Mouse (Mus musculus): ENCODE results near the gene Arhgap17. TPM values are rescaled to one million over a fixed set of nuclear protein-coding genes. Genes with fewer than 3 reads are reported as not detected.
A peak's percentile ranks its signal among the peaks of the same experiment; 100 is the strongest.

Gene Arhgap17
- polyA plus RNA-seq, 1 experiment from 2014 or later = 10.1 TPM

DNA sequence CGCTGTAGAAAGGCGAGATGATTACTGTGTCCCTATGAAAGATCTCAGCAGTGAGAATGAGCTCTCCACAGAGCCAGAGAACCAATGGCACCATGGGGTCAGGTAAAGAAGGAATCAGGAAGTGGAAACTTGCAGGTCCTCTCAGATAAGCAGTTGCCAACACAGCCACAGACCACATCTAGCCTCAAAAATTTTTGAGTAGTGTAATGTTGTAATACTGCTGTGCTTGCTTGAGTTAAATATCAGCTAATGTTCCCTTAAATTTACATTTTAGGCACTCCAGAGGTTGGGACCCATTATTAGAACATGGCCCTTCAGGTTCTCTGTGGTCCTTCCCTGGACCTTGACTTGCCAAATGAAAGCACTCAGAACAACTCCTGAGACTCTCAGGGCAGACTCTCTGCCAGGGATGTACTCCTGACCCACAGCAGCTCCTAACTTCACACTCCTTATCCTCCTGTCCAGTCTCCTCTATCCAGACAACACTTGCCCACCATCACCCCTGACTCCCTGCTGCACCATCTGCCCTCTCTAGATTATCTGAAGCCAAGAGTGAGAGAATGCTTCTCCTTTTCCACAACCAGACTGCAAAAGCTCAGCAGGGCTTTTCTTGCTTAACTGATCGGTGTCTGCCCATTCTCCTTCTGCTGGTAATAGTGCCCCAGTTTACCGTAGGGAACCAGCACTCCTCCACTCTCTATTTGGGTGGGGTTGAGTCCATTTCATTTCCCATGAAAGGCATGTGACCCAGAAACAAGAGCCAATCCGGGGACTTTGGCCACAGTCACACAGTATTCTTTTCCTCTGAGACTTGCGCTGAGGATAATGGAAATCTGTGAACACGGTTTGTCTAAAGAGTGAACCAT, 3.6 kb downstream of the Arhgap17 start:
- peak overlapping the region; percentile 24 for H3K9ac ChIP-seq (ENCODE audit: low read depth, low read length)
- WGBS (ENCODE audit: insufficient replicate concordance) = 33% methylated on average over 7 of the region's 7 CpGs
- peak overlapping the region; percentile 11 for H3K4me3 ChIP-seq (ENCODE audit: low read depth, low read length)
- ATAC-seq (ENCODE audit: low read depth) = no peak
- no peaks in the 10 kb centered on the region for H3K9me3 ChIP-seq (replicated peaks; ENCODE audit: control insufficient read depth, low read length)
- H3K27ac ChIP-seq (ENCODE audit: low read length) = peak overlapping the region; percentile 65
- no peaks in the 10 kb centered on the region for H3K36me3 ChIP-seq (ENCODE audit: control insufficient read depth, insufficient read depth)
- no peaks in the 10 kb centered on the region for H3K27me3 ChIP-seq (ENCODE audit: control insufficient read depth, insufficient read depth, low read depth, low read length)
- peak overlapping the region; percentile 41 for H3K4me2 ChIP-seq (ENCODE audit: low read depth, low read length)
- H3K4me1 ChIP-seq (ENCODE audit: control insufficient read depth, low read depth, low read length) = peaks cover 46% of the 10 kb centered on the region

DNA sequence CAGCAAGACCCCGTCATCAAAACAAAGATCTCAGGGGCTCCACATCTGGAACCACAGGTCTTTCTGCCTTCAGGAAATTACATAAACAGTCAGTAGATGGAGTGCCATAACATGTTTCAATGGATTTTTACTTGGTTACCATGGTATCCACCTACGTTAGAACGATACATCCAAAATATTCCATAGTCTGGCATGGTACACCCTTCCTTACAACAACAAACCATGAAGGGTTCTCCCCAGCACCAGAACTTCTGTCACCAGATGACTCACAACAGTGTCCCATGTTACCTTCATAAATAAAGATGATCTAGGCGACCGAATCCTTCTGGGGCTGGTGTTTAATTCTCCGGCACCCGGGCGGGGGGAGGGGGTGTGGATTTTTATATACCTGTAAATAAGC, 5.7 kb downstream of the Arhgap17 start:
- H3K27ac ChIP-seq (ENCODE audit: low read length) = no peak overlapping the region
- H3K4me3 ChIP-seq (ENCODE audit: low read depth, low read length) = no peak overlapping the region
- no peak for ATAC-seq (ENCODE audit: low read depth)
- no peak overlapping the region for H3K9ac ChIP-seq (ENCODE audit: low read depth, low read length)
- H3K9me3 ChIP-seq (replicated peaks; ENCODE audit: control insufficient read depth, low read length) = no peaks in the 10 kb centered on the region
- no peaks in the 10 kb centered on the region for H3K27me3 ChIP-seq (ENCODE audit: control insufficient read depth, insufficient read depth, low read depth, low read length)
- no peak overlapping the region for H3K4me2 ChIP-seq (ENCODE audit: low read depth, low read length)
- H3K4me1 ChIP-seq (ENCODE audit: control insufficient read depth, low read depth, low read length) = peaks cover 42% of the 10 kb centered on the region
- no peaks in the 10 kb centered on the region for H3K36me3 ChIP-seq (ENCODE audit: control insufficient read depth, insufficient read depth)
- WGBS (ENCODE audit: insufficient replicate concordance) = 88% methylated on average over 8 of the region's 8 CpGs

DNA sequence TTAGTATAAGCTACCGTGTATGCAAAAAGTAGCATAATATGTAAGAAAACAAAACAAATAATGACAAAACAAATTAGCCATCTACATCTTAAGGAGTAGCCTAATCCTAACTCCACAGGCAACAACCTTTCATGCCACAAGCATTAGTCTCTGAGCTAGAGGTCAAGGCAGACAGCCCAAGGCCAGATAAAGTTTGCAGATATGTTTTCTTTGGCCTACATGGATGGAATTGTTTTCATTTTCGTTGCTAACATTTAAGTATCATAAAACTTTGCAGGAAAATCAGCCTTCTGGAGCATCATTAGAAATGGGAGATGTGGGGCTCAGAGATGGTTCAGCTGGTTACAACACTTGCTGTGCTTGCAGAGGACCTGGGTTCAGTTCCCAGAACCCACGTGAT, 6.9 kb downstream of the Arhgap17 start:
- Histone ChIP-seq H3K4me3 (ENCODE audit: low read depth, low read length) (no peak overlapping the region), H3K4me2 (ENCODE audit: low read depth, low read length) (no peak overlapping the region), H3K9ac (ENCODE audit: low read depth, low read length) (no peak overlapping the region), H3K36me3 (ENCODE audit: control insufficient read depth, insufficient read depth) (no peaks in the 10 kb centered on the region), H3K9me3 (replicated peaks; ENCODE audit: control insufficient read depth, low read length) (no peaks in the 10 kb centered on the region), H3K27me3 (ENCODE audit: control insufficient read depth, insufficient read depth, low read depth, low read length) (no peaks in the 10 kb centered on the region), H3K4me1 (ENCODE audit: control insufficient read depth, low read depth, low read length) (peaks cover 32% of the 10 kb centered on the region), H3K27ac (ENCODE audit: low read length) (no peak overlapping the region)
- 70% methylated on average over 3 of the region's 3 CpGs for WGBS (ENCODE audit: insufficient replicate concordance)
- no peak for ATAC-seq (ENCODE audit: low read depth)

DNA sequence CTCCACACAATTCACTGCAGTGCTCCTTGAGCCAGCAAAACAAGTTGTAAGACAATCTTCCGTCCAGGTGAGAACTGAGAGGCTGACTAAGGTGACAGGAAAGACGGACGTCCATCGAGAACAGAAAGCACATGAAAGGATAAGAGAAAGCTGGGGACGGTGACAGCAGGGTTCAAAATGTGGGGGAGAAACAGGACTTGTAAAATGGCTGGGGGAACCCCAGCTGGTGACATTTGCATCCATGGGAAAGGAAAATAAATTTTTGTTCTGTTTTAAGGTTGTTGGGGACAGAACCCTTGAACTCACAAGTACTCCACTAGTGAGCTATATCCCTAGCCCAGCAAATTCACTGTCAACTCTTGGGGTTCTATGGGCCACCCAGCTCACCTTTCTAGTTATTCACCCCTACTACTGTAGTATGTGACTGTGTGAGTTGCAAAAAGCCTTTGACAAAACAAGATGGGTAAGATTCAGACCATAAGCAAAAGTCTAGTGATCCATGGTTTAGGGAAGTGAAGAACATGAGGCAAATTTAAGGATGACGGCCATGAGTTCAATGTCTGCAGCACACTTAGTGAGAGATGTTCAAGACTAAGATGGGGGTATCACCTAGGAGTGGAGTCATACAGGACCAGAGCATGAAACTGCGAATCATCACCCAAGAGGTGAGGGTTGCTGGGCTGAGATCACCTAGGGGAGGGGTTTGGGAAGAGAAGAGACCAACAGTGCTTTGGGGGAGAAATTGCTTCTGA, 8.3 kb downstream of the Arhgap17 start:
- Histone ChIP-seq H3K27me3 (ENCODE audit: control insufficient read depth, insufficient read depth, low read depth, low read length) (no peaks in the 10 kb centered on the region), H3K9ac (ENCODE audit: low read depth, low read length) (no peak overlapping the region), H3K36me3 (ENCODE audit: control insufficient read depth, insufficient read depth) (peaks cover 5% of the 10 kb centered on the region; the same call in 1 of the 2 replicates), H3K4me2 (ENCODE audit: low read depth, low read length) (no peak overlapping the region), H3K9me3 (replicated peaks; ENCODE audit: control insufficient read depth, low read length) (no peaks in the 10 kb centered on the region), H3K4me3 (ENCODE audit: low read depth, low read length) (no peak overlapping the region), H3K4me1 (ENCODE audit: control insufficient read depth, low read depth, low read length) (peaks cover 27% of the 10 kb centered on the region), H3K27ac (ENCODE audit: low read length) (no peak overlapping the region)
- 89% methylated on average over 7 of the region's 7 CpGs for WGBS (ENCODE audit: insufficient replicate concordance)
- no peak for ATAC-seq (ENCODE audit: low read depth)

DNA sequence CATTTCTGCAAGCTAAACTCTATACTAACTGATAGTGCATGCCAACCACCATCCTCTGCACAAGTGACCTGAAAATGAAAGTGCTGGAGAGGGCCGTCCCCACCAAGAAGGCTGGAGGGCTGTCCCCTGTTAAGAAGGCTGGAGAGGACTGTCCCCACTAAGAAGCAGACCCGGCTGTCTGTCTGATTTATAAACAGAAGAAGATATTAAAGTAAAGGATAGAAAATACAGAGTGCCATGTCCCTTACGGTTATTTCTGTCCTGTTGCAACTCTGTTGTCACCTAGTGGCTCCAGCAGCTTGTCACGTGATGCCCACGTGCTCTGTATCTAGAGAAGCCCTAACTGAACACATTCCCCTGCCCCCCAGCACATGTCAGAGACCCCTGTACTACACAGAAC, 9.5 kb downstream of the Arhgap17 start:
- no peak overlapping the region for H3K4me3 ChIP-seq (ENCODE audit: low read depth, low read length)
- peaks cover 28% of the 10 kb centered on the region for H3K4me1 ChIP-seq (ENCODE audit: control insufficient read depth, low read depth, low read length)
- H3K27ac ChIP-seq (ENCODE audit: low read length) = no peak overlapping the region
- no peak overlapping the region for H3K9ac ChIP-seq (ENCODE audit: low read depth, low read length)
- peaks cover 5% of the 10 kb centered on the region; the same call in 1 of the 2 replicates for H3K36me3 ChIP-seq (ENCODE audit: control insufficient read depth, insufficient read depth)
- no peaks in the 10 kb centered on the region for H3K27me3 ChIP-seq (ENCODE audit: control insufficient read depth, insufficient read depth, low read depth, low read length)
- no peaks in the 10 kb centered on the region for H3K9me3 ChIP-seq (replicated peaks; ENCODE audit: control insufficient read depth, low read length)
- WGBS (ENCODE audit: insufficient replicate concordance) = 75% methylated on average over 5 of the region's 5 CpGs
- no peak overlapping the region for H3K4me2 ChIP-seq (ENCODE audit: low read depth, low read length)
- ATAC-seq (ENCODE audit: low read depth) = no peak

DNA sequence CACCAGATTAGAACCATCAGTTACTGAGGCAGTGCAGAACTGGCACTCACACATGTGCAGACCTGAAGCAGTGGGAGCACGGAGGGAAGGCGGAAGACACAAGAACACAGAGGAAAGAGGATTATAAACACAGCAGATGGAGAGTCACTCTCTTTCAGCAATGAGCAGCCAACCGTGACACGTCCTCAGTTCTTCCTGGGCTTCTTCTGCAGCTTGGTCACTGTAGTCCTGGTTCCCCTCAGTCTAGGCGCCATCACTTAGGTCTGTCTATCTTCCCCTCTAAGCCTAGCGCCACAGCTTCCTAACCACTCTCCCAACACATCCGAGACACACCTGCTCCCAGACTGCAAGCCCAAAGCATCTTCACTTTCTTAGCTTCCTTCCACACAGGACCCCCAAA, 10.6 kb downstream of the Arhgap17 start:
- 87% methylated on average over 7 of the region's 7 CpGs for WGBS (ENCODE audit: insufficient replicate concordance)
- no peak for ATAC-seq (ENCODE audit: low read depth)
- H3K4me1 ChIP-seq (ENCODE audit: control insufficient read depth, low read depth, low read length) = peaks cover 37% of the 10 kb centered on the region
- no peak overlapping the region for H3K27ac ChIP-seq (ENCODE audit: low read length)
- no peak overlapping the region for H3K4me2 ChIP-seq (ENCODE audit: low read depth, low read length)
- H3K9me3 ChIP-seq (replicated peaks; ENCODE audit: control insufficient read depth, low read length) = no peaks in the 10 kb centered on the region
- no peak overlapping the region for H3K9ac ChIP-seq (ENCODE audit: low read depth, low read length)
- H3K27me3 ChIP-seq (ENCODE audit: control insufficient read depth, insufficient read depth, low read depth, low read length) = no peaks in the 10 kb centered on the region
- H3K36me3 ChIP-seq (ENCODE audit: control insufficient read depth, insufficient read depth) = peaks cover 5% of the 10 kb centered on the region; the same call in 1 of the 2 replicates
- H3K4me3 ChIP-seq (ENCODE audit: low read depth, low read length) = no peak overlapping the region

DNA sequence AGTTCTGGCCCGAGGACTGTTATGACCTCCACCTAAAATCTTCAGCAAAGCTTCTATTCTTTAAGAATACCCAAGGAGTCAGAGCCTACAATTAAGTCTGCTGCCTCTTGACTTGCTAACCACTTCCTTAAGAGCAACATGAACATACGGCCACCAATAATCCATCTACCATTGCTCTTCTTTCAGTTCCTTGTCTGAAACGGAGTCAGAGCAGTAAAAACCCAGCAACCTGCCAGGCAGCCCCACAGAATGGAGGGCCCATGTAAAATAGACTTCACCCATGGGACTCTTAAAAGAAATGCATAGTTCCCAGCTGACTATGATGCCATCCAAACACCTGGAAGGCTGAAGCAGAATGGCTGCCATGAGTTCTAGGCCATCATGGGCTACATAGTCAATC, 13.6 kb downstream of the Arhgap17 start:
- no peak for ATAC-seq (ENCODE audit: low read depth)
- Histone ChIP-seq H3K9ac (ENCODE audit: low read depth, low read length) (no peak overlapping the region), H3K9me3 (replicated peaks; ENCODE audit: control insufficient read depth, low read length) (no peaks in the 10 kb centered on the region), H3K4me3 (ENCODE audit: low read depth, low read length) (no peak overlapping the region), H3K36me3 (ENCODE audit: control insufficient read depth, insufficient read depth) (peaks cover 5% of the 10 kb centered on the region; the same call in 1 of the 2 replicates), H3K4me2 (ENCODE audit: low read depth, low read length) (no peak overlapping the region), H3K27ac (ENCODE audit: low read length) (peak overlapping the region; percentile 45; the same call in 1 of the 2 replicates), H3K4me1 (ENCODE audit: control insufficient read depth, low read depth, low read length) (peaks cover 55% of the 10 kb centered on the region), H3K27me3 (ENCODE audit: control insufficient read depth, insufficient read depth, low read depth, low read length) (no peaks in the 10 kb centered on the region)
- 74% methylated on average over 3 of the region's 3 CpGs for WGBS (ENCODE audit: insufficient replicate concordance)

DNA sequence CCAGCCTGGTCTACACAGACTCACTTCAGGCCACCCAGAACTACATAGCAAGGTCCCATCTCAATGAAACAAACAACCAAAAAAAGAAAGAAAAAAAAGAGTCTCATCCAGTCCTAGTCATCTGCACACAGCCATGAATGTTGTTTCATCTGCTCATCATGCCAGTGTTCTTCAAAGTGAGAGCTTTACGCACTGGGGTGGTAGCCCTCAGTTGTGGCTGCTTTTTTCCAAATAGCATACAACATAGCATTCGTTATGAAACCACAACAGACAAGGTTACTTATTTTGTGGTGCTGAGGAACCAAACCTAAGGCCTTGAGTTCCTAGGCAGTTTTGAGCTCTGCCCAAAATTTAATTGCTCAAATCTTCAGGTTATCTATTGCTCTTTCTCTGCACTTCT, 14.9 kb downstream of the Arhgap17 start:
- H3K36me3 ChIP-seq (ENCODE audit: control insufficient read depth, insufficient read depth) = peaks cover 5% of the 10 kb centered on the region; the same call in 1 of the 2 replicates
- H3K4me2 ChIP-seq (ENCODE audit: low read depth, low read length) = no peak overlapping the region
- H3K9ac ChIP-seq (ENCODE audit: low read depth, low read length) = no peak overlapping the region
- ATAC-seq (ENCODE audit: low read depth) = no peak
- no peaks in the 10 kb centered on the region for H3K9me3 ChIP-seq (replicated peaks; ENCODE audit: control insufficient read depth, low read length)
- H3K27me3 ChIP-seq (ENCODE audit: control insufficient read depth, insufficient read depth, low read depth, low read length) = no peaks in the 10 kb centered on the region
- H3K4me3 ChIP-seq (ENCODE audit: low read depth, low read length) = no peak overlapping the region
- H3K27ac ChIP-seq (ENCODE audit: low read length) = 0 out of 2 replicates have a peak overlapping the region, but pooled peaks have one; percentile 13
- peaks cover 56% of the 10 kb centered on the region for H3K4me1 ChIP-seq (ENCODE audit: control insufficient read depth, low read depth, low read length)
- WGBS (ENCODE audit: insufficient replicate concordance) = 63% methylated on average over 2 of the region's 2 CpGs

DNA sequence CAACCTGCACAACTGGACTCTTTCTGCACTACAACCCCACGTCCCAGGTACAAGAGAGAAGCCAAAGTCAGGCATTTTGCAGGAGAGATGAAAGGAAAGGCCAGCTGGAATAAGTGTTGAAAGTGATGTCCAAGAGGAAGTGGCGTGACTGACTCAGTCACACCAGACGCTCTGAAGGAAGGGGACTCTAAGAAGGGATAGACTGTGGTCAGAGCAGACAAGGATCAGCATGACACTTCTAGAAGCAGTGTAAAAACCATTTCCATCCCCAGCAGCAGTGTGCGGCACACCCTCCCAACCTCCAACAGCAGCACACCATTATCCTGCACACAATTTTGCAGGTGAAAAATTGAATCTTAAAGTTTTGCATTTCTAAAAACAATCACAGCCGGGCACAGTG, 15.3 kb downstream of the Arhgap17 start:
- H3K4me2 ChIP-seq (ENCODE audit: low read depth, low read length) = peak overlapping the region; percentile 59
- H3K27ac ChIP-seq (ENCODE audit: low read length) = peak overlapping the region; percentile 67
- H3K27me3 ChIP-seq (ENCODE audit: control insufficient read depth, insufficient read depth, low read depth, low read length) = no peaks in the 10 kb centered on the region
- no peaks in the 10 kb centered on the region for H3K9me3 ChIP-seq (replicated peaks; ENCODE audit: control insufficient read depth, low read length)
- H3K4me1 ChIP-seq (ENCODE audit: control insufficient read depth, low read depth, low read length) = peaks cover 56% of the 10 kb centered on the region
- H3K9ac ChIP-seq (ENCODE audit: low read depth, low read length) = peak overlapping the region; percentile 32; the same call in 1 of the 2 replicates
- H3K36me3 ChIP-seq (ENCODE audit: control insufficient read depth, insufficient read depth) = peaks cover 5% of the 10 kb centered on the region; the same call in 1 of the 2 replicates
- peak overlapping the region; percentile 29 for H3K4me3 ChIP-seq (ENCODE audit: low read depth, low read length)
- no peak for ATAC-seq (ENCODE audit: low read depth)
- WGBS (ENCODE audit: insufficient replicate concordance) = 49% methylated on average over 5 of the region's 5 CpGs
